In the genomic region with DNA sequence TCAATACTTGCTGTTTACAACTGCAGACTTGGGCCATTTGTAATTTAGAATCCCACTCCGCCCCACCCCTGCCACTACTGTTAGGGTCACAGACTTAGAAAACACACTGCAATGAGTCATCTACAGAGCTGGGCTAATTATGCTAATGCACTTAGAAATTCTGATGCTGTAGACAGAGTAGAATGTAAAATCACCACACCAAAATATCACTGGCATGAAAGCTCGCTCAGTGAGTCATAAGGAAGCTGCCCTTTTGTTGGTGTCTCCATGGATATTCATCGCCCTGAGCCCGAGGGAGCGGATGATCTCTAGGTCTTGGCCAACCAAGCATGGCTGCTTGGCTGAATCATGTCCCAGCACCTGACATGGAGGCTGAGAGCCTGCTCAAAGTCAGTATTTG, we compare ENCODE assay signal across 21 mouse cellular contexts. TPM values are rescaled to one million over a fixed set of nuclear protein-coding genes. Genes with fewer than 3 reads are reported as not detected.
DNase-seq lines count a peak whose midpoint lies in the region; ATAC-seq and TF ChIP-seq lines count a peak whose summit lies in the region.
"Had no signal": no experiment of that assay in that cellular context is flagged by ENCODE, and none has a peak within 500 bp of the region (broad histone marks: within the 10 kb centered on the region; RNA-seq: fewer than 3 reads in every experiment).

No protein-coding gene starts in this region.

- TF ChIP-seq CTCF in olfactory bulb, adult 2 months (IDR thresholded peaks at IDR 0.05; ENCODE audit: insufficient read depth, low read depth, low read length), result no peak
- no peak for TF ChIP-seq CTCF in layer of hippocampus, adult 2 months (conservative IDR thresholded peaks at IDR 0.05)

- H3K4me1 ChIP-seq in hindbrain, embryonic 13.5 days (replicated peaks), result peaks cover 41% of the 10 kb centered on the region
- peaks cover 23% of the 10 kb centered on the region for H3K4me1 ChIP-seq in hindbrain, embryonic 10.5 days (replicated peaks)
- H3K4me1 ChIP-seq in hindbrain, embryonic 14.5 days (replicated peaks; ENCODE audit: control insufficient read depth, insufficient read depth, low read length), result peaks cover 17% of the 10 kb centered on the region
- H3K4me1 ChIP-seq in olfactory bulb, adult 2 months (ENCODE audit: control insufficient read depth, insufficient read depth, low read length), result peaks cover 14% of the 10 kb centered on the region
- peaks cover 18% of the 10 kb centered on the region for H3K4me1 ChIP-seq in embryonic facial prominence, embryonic 10.5 days

- DNase-seq in hindbrain, embryonic 10.5 days (ENCODE audit: low spot score), result no peak
- DNase-seq in right cerebral cortex, adult 2 months (ENCODE audit: low spot score in 2 of 2), result peak; percentile 35 to 38
- DNase-seq in right cerebral cortex, postnatal 14 days, result no peak
- DNase-seq in hindbrain, embryonic 14.5 days (ENCODE audit: low spot score), result no peak
- no peak for DNase-seq in layer of hippocampus, adult 2 months (ENCODE audit: low spot score in 2 of 2)
- DNase-seq in embryonic facial prominence, embryonic 10.5 days (ENCODE audit: low spot score), result no peak
- DNase-seq: adrenal gland, postnatal 36 days; cerebellum, adult 18-20 months; gastrocnemius, postnatal 25 days; kidney, adult 11 months; layer of hippocampus, postnatal 36 days; thymus, postnatal 25 days had no signal

- peaks cover 7% of the 10 kb centered on the region; the same call in 1 of the 2 replicates for H3K27me3 ChIP-seq in hindbrain, embryonic 13.5 days
- peaks cover 37% of the 10 kb centered on the region for H3K27me3 ChIP-seq in hindbrain, embryonic 10.5 days (ENCODE audit: insufficient read depth, poor library complexity, severe bottlenecking)
- H3K27me3 ChIP-seq in hindbrain, embryonic 14.5 days (ENCODE audit: control insufficient read depth, insufficient read depth, low read length), result no peaks in the 10 kb centered on the region
- peaks cover 51% of the 10 kb centered on the region for H3K27me3 ChIP-seq in embryonic facial prominence, embryonic 10.5 days (replicated peaks; ENCODE audit: low read depth, poor library complexity, severe bottlenecking)

- TF ChIP-seq POLR2A in olfactory bulb, adult 2 months (IDR thresholded peaks at IDR 0.05; ENCODE audit: insufficient read depth, low read depth, low read length), result no peak

- no peak overlapping the region for H3K27ac ChIP-seq in hindbrain, embryonic 13.5 days
- no peak overlapping the region for H3K27ac ChIP-seq in hindbrain, embryonic 10.5 days
- H3K27ac ChIP-seq in hindbrain, embryonic 14.5 days, result no peak overlapping the region
- peak overlapping the region; percentile 77 for H3K27ac ChIP-seq in olfactory bulb, adult 2 months (ENCODE audit: insufficient read depth, low read depth, low read length)
- no peak overlapping the region; the same call in 1 of the 2 replicates for H3K27ac ChIP-seq in layer of hippocampus, adult 2 months
- H3K27ac ChIP-seq in embryonic facial prominence, embryonic 10.5 days (replicated peaks), result no peak overlapping the region
- H3K27ac ChIP-seq: embryonic facial prominence, embryonic 13.5 days; heart, embryonic 10.5 days; limb, embryonic 15.5 days; liver, embryonic 15.5 days had no signal

- no peak overlapping the region for H3K9ac ChIP-seq in hindbrain, embryonic 13.5 days
- H3K9ac ChIP-seq in hindbrain, embryonic 14.5 days, result no peak overlapping the region
- H3K9ac ChIP-seq: embryonic facial prominence, embryonic 13.5 days; limb, embryonic 15.5 days; liver, embryonic 15.5 days had no signal

- peak overlapping the region; percentile 80 for H3K4me2 ChIP-seq in hindbrain, embryonic 13.5 days
- H3K4me2 ChIP-seq in hindbrain, embryonic 14.5 days (replicated peaks), result peak overlapping the region; percentile 73
- H3K4me2 ChIP-seq: embryonic facial prominence, embryonic 13.5 days; limb, embryonic 15.5 days; liver, embryonic 15.5 days had no signal

- 0 out of 2 replicates have a peak overlapping the region, but pooled peaks have one; percentile 0 for H3K4me3 ChIP-seq in hindbrain, embryonic 13.5 days
- no peak overlapping the region for H3K4me3 ChIP-seq in hindbrain, embryonic 10.5 days
- H3K4me3 ChIP-seq in hindbrain, embryonic 14.5 days (replicated peaks; ENCODE audit: low read length), result peak overlapping the region; percentile 63; the same call in 1 of the 2 replicates
- H3K4me3 ChIP-seq in olfactory bulb, adult 2 months (ENCODE audit: insufficient read depth, low read depth, low read length), result no peak overlapping the region
- H3K4me3 ChIP-seq in layer of hippocampus, adult 2 months, result no peak overlapping the region
- no peak overlapping the region for H3K4me3 ChIP-seq in embryonic facial prominence, embryonic 10.5 days
- H3K4me3 ChIP-seq: embryonic facial prominence, embryonic 13.5 days; heart, embryonic 10.5 days; limb, embryonic 15.5 days; liver, embryonic 15.5 days had no signal

- ATAC-seq in hindbrain, embryonic 13.5 days (ENCODE audit: low FRiP score), result no peak
- ATAC-seq in hindbrain, embryonic 14.5 days (ENCODE audit: low FRiP score), result no peak
- ATAC-seq: forebrain, embryonic 14.5 days had no signal

- no peaks in the 10 kb centered on the region for H3K36me3 ChIP-seq in hindbrain, embryonic 13.5 days
- H3K36me3 ChIP-seq in hindbrain, embryonic 10.5 days, result no peaks in the 10 kb centered on the region
- H3K36me3 ChIP-seq in hindbrain, embryonic 14.5 days (replicated peaks; ENCODE audit: control insufficient read depth, insufficient read depth), result no peaks in the 10 kb centered on the region
- no peaks in the 10 kb centered on the region for H3K36me3 ChIP-seq in embryonic facial prominence, embryonic 10.5 days (replicated peaks)
- H3K36me3 ChIP-seq: embryonic facial prominence, embryonic 13.5 days; heart, embryonic 10.5 days; limb, embryonic 15.5 days; liver, embryonic 15.5 days had no signal

- WGBS in hindbrain, embryonic 13.5 days, result 56% methylated on average over 5 of the region's 5 CpGs
- 75% methylated on average over 5 of the region's 5 CpGs for WGBS in hindbrain, embryonic 10.5 days
- 57% methylated on average over 5 of the region's 5 CpGs for WGBS in hindbrain, embryonic 14.5 days
- WGBS in olfactory bulb, adult 2 months, result 21% methylated on average over 5 of the region's 5 CpGs
- WGBS in embryonic facial prominence, embryonic 10.5 days, result 87% methylated on average over 5 of the region's 5 CpGs

- no peaks in the 10 kb centered on the region for H3K9me3 ChIP-seq in hindbrain, embryonic 13.5 days
- no peaks in the 10 kb centered on the region for H3K9me3 ChIP-seq in hindbrain, embryonic 10.5 days
- no peaks in the 10 kb centered on the region for H3K9me3 ChIP-seq in hindbrain, embryonic 14.5 days (ENCODE audit: control insufficient read depth, low read length)
- no peaks in the 10 kb centered on the region for H3K9me3 ChIP-seq in embryonic facial prominence, embryonic 10.5 days
- H3K9me3 ChIP-seq: embryonic facial prominence, embryonic 13.5 days; heart, embryonic 10.5 days; limb, embryonic 15.5 days; liver, embryonic 15.5 days had no signal

RNA-seq across cellular contexts. Expression of gene March4, which starts 1.5 kb away (rescaled TPM):
- polyA plus RNA-seq in hindbrain, embryonic 13.5 days (2015; fragmentation: Nextera tagmentation; extraction: Ambion mirVana), result 5.6 and 6.5 TPM in 2 replicates
- 0.24 and 0.92 TPM in 2 replicates for polyA plus RNA-seq in hindbrain, embryonic 10.5 days (2016; fragmentation: Nextera tagmentation; extraction: Ambion mirVana)
- 10.2 and 11.1 TPM in 2 replicates for polyA plus RNA-seq in hindbrain, embryonic 14.5 days (2014; fragmentation: Nextera tagmentation; extraction: Ambion mirVana)
- polyA plus RNA-seq in olfactory bulb, adult 2 months (2012; ENCODE audit: insufficient read depth, insufficient read length, low replicate concordance, missing spikeins), result not detected in 2 replicates
- total RNA-seq in layer of hippocampus, adult 2 months (2021), result 10 to 100 TPM; 17.6 to 19.7 TPM
- not detected in 2 replicates for polyA plus RNA-seq in embryonic facial prominence, embryonic 10.5 days (2016; fragmentation: Nextera tagmentation; extraction: Ambion mirVana)
- total RNA-seq: megakaryocyte, adult 5-6 weeks had no signal
- polyA plus RNA-seq: heart, embryonic 10.5 days; heart, postnatal 0 days; limb, embryonic 15.5 days; liver, embryonic 15.5 days had no signal

RNA-seq across cellular contexts. Expression of gene Smarcal1, which starts 44.8 kb away (rescaled TPM):
- polyA plus RNA-seq in hindbrain, embryonic 13.5 days (2015; fragmentation: Nextera tagmentation; extraction: Ambion mirVana), result 24.7 and 25.4 TPM in 2 replicates
- 31.6 and 32.0 TPM in 2 replicates for polyA plus RNA-seq in hindbrain, embryonic 10.5 days (2016; fragmentation: Nextera tagmentation; extraction: Ambion mirVana)
- 27.2 and 35.2 TPM in 2 replicates for polyA plus RNA-seq in hindbrain, embryonic 14.5 days (2014; fragmentation: Nextera tagmentation; extraction: Ambion mirVana)
- polyA plus RNA-seq in olfactory bulb, adult 2 months (2012; ENCODE audit: insufficient read depth, insufficient read length, low replicate concordance, missing spikeins), result not detected in 2 replicates
- 10 to 100 TPM; 64.8 to 66.4 TPM for total RNA-seq in layer of hippocampus, adult 2 months (2021)
- 31.4 and 33.3 TPM in 2 replicates for polyA plus RNA-seq in embryonic facial prominence, embryonic 10.5 days (2016; fragmentation: Nextera tagmentation; extraction: Ambion mirVana)

Comparison
In these comparisons a context has a peak if more than half of its experiments do, and no peak if none do; other contexts are left out.
1. H3K4me3 ChIP-seq: peak in hindbrain, embryonic 13.5 days (single experiment) and hindbrain, embryonic 14.5 days (single experiment); none in hindbrain, embryonic 10.5 days (single experiment), olfactory bulb, adult 2 months (single experiment), layer of hippocampus, adult 2 months (single experiment) and embryonic facial prominence, embryonic 10.5 days (single experiment).
2. DNase-seq: peak in right cerebral cortex, adult 2 months (2 of 2); none in hindbrain, embryonic 10.5 days (single experiment), right cerebral cortex, postnatal 14 days (single experiment), hindbrain, embryonic 14.5 days (single experiment), layer of hippocampus, adult 2 months (0 of 2) and embryonic facial prominence, embryonic 10.5 days (single experiment).